Mouse (Mus musculus): ENCODE results near the gene Tspoap1.

DNA sequence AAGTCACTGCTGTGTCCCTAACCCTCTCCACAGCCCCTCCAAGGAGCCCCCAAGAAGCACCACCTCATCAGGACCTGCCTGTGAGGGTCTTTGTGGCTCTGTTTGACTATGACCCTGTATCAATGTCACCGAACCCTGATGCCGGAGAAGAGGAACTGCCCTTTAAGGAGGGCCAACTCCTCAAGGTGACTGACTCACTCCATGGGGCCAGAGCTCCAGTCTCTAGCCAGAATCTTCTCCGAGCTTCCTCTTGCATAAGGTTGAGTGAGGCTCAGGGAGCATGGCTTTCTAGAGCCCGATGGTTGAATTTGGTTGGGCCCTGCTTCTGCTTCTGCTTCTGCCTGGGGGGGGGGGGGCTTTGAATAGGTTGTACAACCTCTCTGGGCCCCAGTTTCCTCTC is 19.1 kb downstream of the Tspoap1 start:
- no peak for TF ChIP-seq CTCF (IDR thresholded peaks at IDR 0.05; ENCODE audit: control insufficient read depth, insufficient read depth, insufficient replicate concordance, low read depth, low read length)
- TF ChIP-seq POLR2A (IDR thresholded peaks at IDR 0.05; ENCODE audit: control insufficient read depth, low read depth, low read length), result no peak
